Mouse (Mus musculus) embryonic facial prominence, embryonic 10.5 days (tissue): ENCODE data around the gene Tigit. TPM values are rescaled to one million over a fixed set of nuclear protein-coding genes. Genes with fewer than 3 reads are reported as not detected.
A peak's percentile ranks its signal among the peaks of the same experiment; 100 is the strongest.

Experiments
- DNase-seq: peaks from one replicate; pipeline ENCODE4 v3.0.0-alpha.2; 2017; ENCODE audit warnings: low spot score
- H3K27ac ChIP-seq: fragments of 300-500 bp; sonication (generic); replicated peaks from 2 replicates; pipeline ENCODE4 v1.5.1; 2016; ENCODE audit warnings: mild to moderate bottlenecking
- H3K27me3 ChIP-seq: fragments of 300-500 bp; sonication (generic); replicated peaks from 2 replicates; pipeline ENCODE4 v1.6.1; 2016; ENCODE audit warnings: low read depth, mild to moderate bottlenecking; ENCODE audit not compliant: poor library complexity, severe bottlenecking
- H3K36me3 ChIP-seq: fragments of 300-500 bp; sonication (generic); replicated peaks from 2 replicates; pipeline ENCODE4 v1.6.1; 2016; ENCODE audit warnings: mild to moderate bottlenecking, moderate library complexity
- H3K4me1 ChIP-seq: fragments of 300-500 bp; sonication (generic); 2 replicates; pipeline ENCODE4 v1.6.1; 2016
- H3K4me3 ChIP-seq: fragments of 300-500 bp; sonication (generic); 2 replicates; pipeline ENCODE4 v1.5.1; 2016; ENCODE audit warnings: mild to moderate bottlenecking, moderate library complexity
- H3K9me3 ChIP-seq: fragments of 300-500 bp; sonication (generic); 2 replicates; pipeline ENCODE4 v1.6.1; 2016; ENCODE audit warnings: mild to moderate bottlenecking
- WGBS: fragments of 180-500 bp; shearing (Covaris S2); methylation state at CpG from one replicate; pipeline ENCODE4 v1.1.7; 2016; 5-methylcytosine and 5-hydroxymethylcytosine counted together
- microRNA counts: library from miRNA; unstranded; fragments of <30 nt; microRNA quantifications from one replicate; lab custom pipeline; 2017
- microRNA-seq: library from miRNA; unstranded; fragments of <30 nt; microRNA quantifications from one replicate; pipeline ENCODE4, GENCODE M21; 2017
- polyA plus RNA-seq: library from polyadenylated mRNA; unstranded; fragments of >200 nt; fragmentation: Nextera tagmentation; extraction: Ambion mirVana; gene quantifications from 2 replicates; pipeline ENCODE4 v1.2.1, GENCODE M21; 2016

Gene Tigit
- polyA plus RNA-seq, 1 experiment from 2014 or later, result not detected

- H3K9me3 ChIP-seq, result no peaks in the 10 kb centered on the region
- H3K4me1 ChIP-seq, result peaks cover 15% of the 10 kb centered on the region
- peaks cover 13% of the 10 kb centered on the region for H3K36me3 ChIP-seq
- H3K27ac ChIP-seq, result no peak overlapping the region; the same call in 1 of the 2 replicates
- no peak for DNase-seq
- no peak overlapping the region for H3K4me3 ChIP-seq
- WGBS, result 48% methylated on average over 4 of the region's 4 CpGs
- H3K27me3 ChIP-seq, result no peaks in the 10 kb centered on the region
Observed at GRCm38 (mm10) chr16:43604399-43605013, 59.4 kb downstream of the Tigit start.

- Histone ChIP-seq H3K4me3 (no peak overlapping the region), H3K27ac (peak overlapping the region; percentile 44), H3K27me3 (no peaks in the 10 kb centered on the region), H3K4me1 (peaks cover 15% of the 10 kb centered on the region), H3K9me3 (no peaks in the 10 kb centered on the region), H3K36me3 (peaks cover 7% of the 10 kb centered on the region; the same call in 1 of the 2 replicates)
- peak; percentile 41 for DNase-seq
- 4% methylated on average over 9 of the region's 9 CpGs for WGBS
Observed at GRCm38 (mm10) chr16:43603591-43604141, 60.3 kb downstream of the Tigit start.

GRCm38 (mm10) chr16:43602573-43602972 lies 61.4 kb downstream of the Tigit start:
- Histone ChIP-seq H3K4me3 (no peak overlapping the region), H3K9me3 (no peaks in the 10 kb centered on the region), H3K27me3 (no peaks in the 10 kb centered on the region), H3K36me3 (peaks cover 5% of the 10 kb centered on the region; the same call in 1 of the 2 replicates), H3K4me1 (peaks cover 15% of the 10 kb centered on the region), H3K27ac (no peak overlapping the region)
- WGBS, result 82% methylated on average over 4 of the region's 4 CpGs
- no peak for DNase-seq

GRCm38 (mm10) chr16:43599707-43600106 lies 64.2 kb downstream of the Tigit start:
- no peak overlapping the region for H3K27ac ChIP-seq
- no peak for DNase-seq
- WGBS, result 80% methylated on average over 2 of the region's 2 CpGs
- peaks cover 14% of the 10 kb centered on the region for H3K4me1 ChIP-seq
- no peak overlapping the region for H3K4me3 ChIP-seq
- H3K36me3 ChIP-seq, result no peaks in the 10 kb centered on the region; the same call in 1 of the 2 replicates
- no peaks in the 10 kb centered on the region for H3K27me3 ChIP-seq
- no peaks in the 10 kb centered on the region for H3K9me3 ChIP-seq

MicroRNAs within 50 kb of the gene (microRNA counts, 519-probe panel; counts per million panel counts)
- 188 counts per million, percentile 57 among the panel's probes with 10 or more counts for microRNA mmu-miR-568 (lab: Ali Mortazavi, UCI)

Small RNAs within 50 kb of the gene (microRNA-seq; reads per million reads assigned to microRNA genes)
- gene Mir568, result not detected

Other genes starting within 250 kb of the Tigit start
- not detected in 2 replicates for gene Drd3, start 89.9 kb upstream of the Tigit start, polyA plus RNA-seq
- 16.3 and 20.2 TPM in 2 replicates for gene Ccdc191, start 225.7 kb upstream of the Tigit start, polyA plus RNA-seq